Mouse (Mus musculus): Measurements from ENCODE around the gene Adcy2. TPM values are rescaled to one million over a fixed set of nuclear protein-coding genes. Genes with fewer than 3 reads are reported as not detected.

Gene Adcy2
- total RNA-seq, 2 experiments from 2014 or later = not detected

DNA sequence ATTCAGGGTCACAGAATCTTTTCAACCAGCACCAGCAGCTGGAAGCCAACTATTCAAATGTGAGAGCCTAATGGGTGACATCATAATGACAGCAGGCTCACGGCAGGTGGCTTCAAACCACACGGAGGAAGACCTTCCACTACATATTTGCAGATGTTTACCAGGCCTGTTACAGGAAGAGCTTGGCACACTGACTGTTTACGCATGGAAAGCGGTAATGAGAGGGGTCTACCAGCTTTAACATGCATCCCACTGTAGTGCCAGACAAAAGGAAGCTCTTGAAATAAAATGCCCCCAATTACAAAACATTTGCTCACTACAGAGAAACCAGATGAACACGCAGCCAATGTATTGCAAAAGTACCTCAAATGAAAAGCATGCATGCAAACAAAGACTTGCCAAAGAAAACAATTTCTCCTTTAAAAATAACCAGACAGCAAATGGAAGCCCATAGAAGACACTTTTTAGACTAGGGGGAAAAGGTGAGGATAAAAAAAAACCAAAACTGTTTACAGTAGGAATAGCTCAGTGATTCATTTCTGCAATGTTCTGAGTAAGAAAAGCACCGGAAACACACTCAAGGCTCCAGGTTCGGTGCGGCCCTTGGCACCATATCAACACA lies 163.8 kb downstream of the Adcy2 start:
- no peak for ATAC-seq (replicated peaks; ENCODE audit: low FRiP score, low TSS enrichment, poor library complexity, severe bottlenecking)

GRCm38 (mm10) chr13:68832141-68832540 lies 167.2 kb downstream of the Adcy2 start:
- no peak for ATAC-seq (replicated peaks; ENCODE audit: low FRiP score, low TSS enrichment, poor library complexity, severe bottlenecking)

DNA sequence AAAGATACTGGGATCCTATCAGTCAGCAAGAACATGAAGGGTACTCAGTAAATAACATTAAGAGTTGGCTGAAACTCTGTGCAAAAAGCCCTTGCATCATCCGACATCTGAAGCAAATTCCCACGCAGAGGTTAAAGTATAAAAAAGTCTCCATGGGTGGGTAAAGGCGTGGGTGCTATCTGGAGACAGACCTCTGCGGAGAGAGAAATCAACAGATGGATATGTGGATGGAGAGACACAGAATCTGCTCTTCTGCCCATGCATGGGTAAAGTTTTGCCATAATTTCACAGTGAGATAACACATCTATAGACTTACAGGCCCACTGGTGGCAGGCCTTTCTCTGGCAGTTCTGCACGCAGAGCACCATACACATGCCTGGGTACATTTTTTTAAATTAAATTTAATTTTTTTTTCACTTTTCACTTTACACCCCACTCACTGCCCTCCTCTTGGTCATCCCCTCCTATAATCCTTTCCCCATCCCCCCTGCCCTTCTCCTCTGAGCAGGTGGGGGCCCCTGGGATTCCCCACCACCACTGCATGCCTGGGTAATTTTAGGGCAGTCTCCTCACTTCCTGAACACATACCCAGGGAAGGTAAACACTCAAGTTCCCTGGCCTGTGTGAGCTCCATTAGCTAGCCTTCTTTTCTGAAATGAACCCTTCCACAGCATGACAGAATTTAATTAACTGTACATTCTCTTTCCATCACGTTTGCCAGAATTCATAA lies 169.1 kb downstream of the Adcy2 start:
- no peak for ATAC-seq (replicated peaks; ENCODE audit: low FRiP score, low TSS enrichment, poor library complexity, severe bottlenecking)

- ATAC-seq (replicated peaks; ENCODE audit: low FRiP score, low TSS enrichment, poor library complexity, severe bottlenecking) = no peak
These were observed 170.9 kb downstream of the Adcy2 start for GRCm38 (mm10) chr13:68828441-68828840.

DNA sequence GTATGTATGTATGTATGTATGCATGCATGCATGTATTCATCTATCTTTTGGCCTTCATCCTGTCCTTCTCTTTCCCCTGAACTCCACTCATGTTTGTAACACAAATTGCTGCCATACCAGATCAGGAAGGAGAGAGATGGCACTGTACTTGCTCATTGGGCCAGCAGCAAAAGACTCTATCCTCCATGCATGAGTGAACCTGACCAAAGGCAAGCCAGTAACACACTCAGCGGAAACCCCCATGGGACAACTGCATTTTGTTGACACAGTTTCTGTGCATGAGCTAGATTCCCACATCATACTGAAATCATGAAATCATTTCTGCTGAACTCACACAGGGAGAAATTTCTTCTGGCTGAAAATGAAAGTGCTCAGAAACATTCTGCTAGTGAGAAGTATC lies 172.9 kb downstream of the Adcy2 start:
- ATAC-seq (replicated peaks; ENCODE audit: low FRiP score, low TSS enrichment, poor library complexity, severe bottlenecking) = no peak

DNA sequence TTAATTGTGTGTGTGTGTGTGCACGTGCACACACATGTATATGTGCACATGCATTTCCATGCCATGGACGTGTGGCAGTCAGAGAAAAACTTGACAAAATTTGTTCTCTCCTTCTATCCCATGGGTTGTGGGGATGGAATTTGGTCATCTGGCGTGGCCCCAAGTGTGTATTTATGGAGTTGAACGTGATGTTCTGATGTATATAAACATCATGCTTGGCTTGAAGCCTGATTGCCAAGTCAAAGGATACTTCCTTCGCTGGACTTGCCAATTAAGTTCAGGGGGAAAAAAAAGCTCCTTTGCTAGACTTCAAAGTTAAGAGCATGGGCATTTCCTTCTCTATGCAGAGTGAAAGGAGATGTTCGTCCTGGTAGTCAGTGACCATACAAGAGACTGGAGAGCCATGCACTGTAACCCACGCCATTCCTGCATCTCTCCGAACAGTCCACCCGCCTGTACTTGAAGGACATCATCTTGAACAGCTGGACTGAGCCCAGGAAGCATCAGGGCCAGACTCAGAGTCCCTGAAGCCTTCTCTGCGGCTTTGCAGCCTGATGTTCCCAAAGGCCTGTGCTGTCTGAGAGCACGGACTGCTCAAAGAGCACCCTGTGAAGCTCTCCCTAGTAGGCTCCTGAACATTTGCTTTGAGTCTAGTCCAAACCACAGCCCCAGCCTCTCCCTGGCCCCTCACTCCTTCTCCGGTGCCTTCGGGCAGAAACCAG lies 178.3 kb downstream of the Adcy2 start:
- ATAC-seq (replicated peaks; ENCODE audit: low FRiP score, low TSS enrichment, poor library complexity, severe bottlenecking) = no peak

GRCm38 (mm10) chr13:68815704-68816477 lies 183.4 kb downstream of the Adcy2 start:
- no peak for ATAC-seq (replicated peaks; ENCODE audit: low FRiP score, low TSS enrichment, poor library complexity, severe bottlenecking)

DNA sequence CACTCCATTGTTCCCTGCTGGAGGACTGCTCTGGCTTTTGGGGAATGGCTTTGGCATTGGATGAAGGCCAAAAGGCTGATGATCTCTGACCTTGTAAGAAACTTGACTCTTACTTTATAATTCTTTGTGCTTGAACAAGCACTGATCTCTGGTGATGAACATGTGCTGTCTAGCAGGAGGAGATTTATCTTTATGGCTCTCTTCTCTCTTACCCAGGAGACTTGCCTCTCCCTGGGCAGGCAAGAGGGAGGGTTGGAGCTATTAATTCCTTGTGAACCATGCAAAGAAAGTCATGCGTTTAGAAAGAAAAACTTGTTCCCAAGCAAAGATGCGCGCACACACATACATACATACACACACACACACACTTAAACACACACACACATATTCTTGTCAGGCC lies 188.2 kb downstream of the Adcy2 start:
- ATAC-seq (replicated peaks; ENCODE audit: low FRiP score, low TSS enrichment, poor library complexity, severe bottlenecking) = no peak

- ATAC-seq (replicated peaks; ENCODE audit: low FRiP score, low TSS enrichment, poor library complexity, severe bottlenecking) = no peak
These were observed 199.6 kb downstream of the Adcy2 start for GRCm38 (mm10) chr13:68799777-68800176.

DNA sequence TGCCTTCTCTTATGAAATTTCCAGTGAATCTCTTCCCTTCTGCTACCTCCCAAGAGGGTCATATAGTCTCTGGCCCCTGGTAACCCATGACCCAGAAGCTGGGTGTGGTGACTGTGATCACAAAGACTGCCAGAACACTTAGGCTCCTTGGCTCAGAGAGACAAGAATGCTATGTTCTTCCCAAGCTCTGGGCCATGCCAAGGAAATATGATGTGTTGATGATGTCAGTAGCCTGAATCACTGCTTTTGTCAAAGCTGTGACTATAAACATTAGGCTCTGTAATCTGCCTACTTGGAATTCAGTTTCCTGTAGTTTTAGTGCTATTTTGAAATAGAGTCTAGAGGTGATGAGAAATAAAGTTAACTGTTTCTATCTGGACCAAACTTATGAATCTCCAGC lies 206.1 kb downstream of the Adcy2 start:
- no peak for ATAC-seq (replicated peaks; ENCODE audit: low FRiP score, low TSS enrichment, poor library complexity, severe bottlenecking)

DNA sequence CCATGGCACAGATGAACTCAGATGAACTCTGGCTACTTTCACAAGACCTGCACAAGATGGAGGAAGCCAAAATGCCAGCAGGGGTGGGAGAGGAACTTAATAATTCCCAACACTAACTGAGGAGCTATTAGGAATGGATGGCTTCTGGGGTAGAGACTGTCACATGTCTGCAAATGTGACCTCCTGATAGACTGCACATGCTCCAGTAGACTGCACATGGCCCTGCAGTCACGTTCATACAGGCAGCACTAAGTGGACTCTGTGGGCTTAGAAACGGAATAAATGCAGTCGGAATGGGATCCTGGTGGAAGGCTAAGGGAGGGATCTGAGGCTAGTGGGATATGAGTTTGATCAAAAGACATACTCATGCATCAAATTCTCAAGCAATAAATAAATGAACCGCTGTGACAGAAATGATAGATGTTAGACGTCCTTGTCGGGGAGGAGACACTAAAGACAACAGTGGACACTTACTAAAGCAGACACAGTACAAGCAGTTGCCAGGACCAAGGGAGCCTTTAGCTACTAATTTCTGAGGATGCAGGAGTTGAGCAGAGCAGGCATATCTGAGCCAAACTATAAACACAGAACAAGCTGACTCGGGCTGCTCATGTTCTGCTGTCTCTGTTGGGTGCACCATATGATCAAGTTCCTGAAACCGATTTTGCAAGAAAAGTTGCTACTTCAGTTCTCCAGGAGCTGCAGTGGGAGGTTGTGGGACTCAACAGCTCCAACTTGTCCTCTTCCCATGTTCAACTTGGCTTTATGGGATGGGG lies 211.9 kb downstream of the Adcy2 start:
- ATAC-seq (replicated peaks; ENCODE audit: low FRiP score, low TSS enrichment, poor library complexity, severe bottlenecking) = no peak

GRCm38 (mm10) chr13:68783096-68783495 lies 216.2 kb downstream of the Adcy2 start:
- ATAC-seq (replicated peaks; ENCODE audit: low FRiP score, low TSS enrichment, poor library complexity, severe bottlenecking) = no peak

DNA sequence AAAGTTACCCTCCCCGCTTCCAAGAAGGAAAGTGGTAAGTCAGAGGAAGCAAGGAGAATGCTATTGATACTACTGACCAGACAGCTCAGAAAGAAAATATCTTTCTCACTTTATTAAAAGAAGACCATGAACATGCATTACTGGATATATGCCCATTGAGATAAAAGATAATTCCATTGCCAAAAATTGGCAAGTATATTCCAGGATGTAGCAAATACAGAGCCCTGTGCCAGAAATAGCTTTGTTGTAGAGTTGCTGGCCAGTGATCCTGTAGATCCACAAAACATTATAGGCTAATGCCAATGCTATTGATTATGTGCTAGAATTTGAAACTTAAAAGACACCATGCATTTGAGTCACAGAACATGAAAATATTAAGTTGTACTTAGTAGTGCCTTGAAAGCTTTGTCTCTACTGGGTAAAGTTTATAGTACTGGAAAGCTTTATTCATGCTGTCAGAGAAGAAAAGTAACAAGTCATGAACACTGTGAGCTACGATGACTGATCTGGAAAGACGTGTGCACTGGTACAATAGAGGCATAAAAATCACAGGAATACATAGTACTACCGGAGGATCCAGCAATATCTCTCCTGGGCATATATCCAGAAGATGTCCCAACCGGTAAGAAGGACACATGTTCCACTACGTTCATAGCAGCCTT lies 221.2 kb downstream of the Adcy2 start:
- no peak for ATAC-seq (replicated peaks; ENCODE audit: low FRiP score, low TSS enrichment, poor library complexity, severe bottlenecking)

DNA sequence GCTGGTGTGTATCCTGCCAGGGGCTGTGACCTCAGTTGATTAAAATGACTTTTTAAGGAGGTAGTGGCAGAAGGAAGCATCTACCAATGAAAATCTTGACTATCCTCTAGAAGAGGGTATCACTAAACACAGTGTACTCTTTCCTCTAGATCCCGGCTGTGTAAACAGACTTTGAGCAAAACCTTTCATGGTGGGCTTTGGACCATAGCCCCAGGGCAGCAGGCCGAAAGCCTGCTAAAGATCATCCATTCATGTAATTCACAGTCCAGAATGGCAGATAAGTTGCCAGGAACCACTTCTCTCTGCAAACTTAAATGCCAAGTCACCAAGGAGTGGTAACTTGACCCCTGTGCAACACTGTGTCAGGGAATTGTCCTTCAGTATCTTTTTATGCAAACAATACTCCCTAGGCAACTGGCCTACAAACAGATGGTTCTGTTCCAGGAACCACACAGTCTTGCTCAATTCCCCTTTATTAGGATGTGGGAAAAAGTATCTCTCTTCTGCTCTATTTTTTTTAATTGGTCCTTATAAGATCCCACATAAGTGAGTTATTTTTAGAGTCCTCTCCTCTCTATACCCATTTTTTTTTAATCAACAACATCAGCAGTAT lies 225.6 kb downstream of the Adcy2 start:
- no peak for ATAC-seq (replicated peaks; ENCODE audit: low FRiP score, low TSS enrichment, poor library complexity, severe bottlenecking)

DNA sequence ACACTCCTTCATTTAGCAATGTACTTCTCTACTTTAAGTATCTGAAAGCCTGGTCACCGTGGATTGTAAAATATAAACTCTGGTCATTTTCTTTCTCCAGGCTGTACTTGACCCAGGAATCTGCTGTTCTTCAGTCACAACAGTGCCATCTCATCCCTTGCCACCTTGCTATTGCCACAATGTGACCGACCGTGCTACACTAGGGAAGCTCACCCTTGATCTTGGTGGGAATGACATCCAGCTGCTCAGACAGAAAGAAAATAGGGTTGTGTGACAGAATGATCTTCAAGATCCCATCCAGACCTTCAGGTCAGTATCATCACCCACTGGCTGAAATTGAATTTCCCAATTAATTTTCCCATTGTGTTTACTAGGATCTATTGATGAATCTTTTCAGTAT lies 230.8 kb downstream of the Adcy2 start:
- no peak for ATAC-seq (replicated peaks; ENCODE audit: low FRiP score, low TSS enrichment, poor library complexity, severe bottlenecking)

- no peak for ATAC-seq (replicated peaks; ENCODE audit: low FRiP score, low TSS enrichment, poor library complexity, severe bottlenecking)
These were observed 233.3 kb downstream of the Adcy2 start for GRCm38 (mm10) chr13:68765896-68766578.

- ATAC-seq (replicated peaks; ENCODE audit: low FRiP score, low TSS enrichment, poor library complexity, severe bottlenecking) = no peak
These were observed 234.7 kb downstream of the Adcy2 start for GRCm38 (mm10) chr13:68764614-68765013.

- ATAC-seq (replicated peaks; ENCODE audit: low FRiP score, low TSS enrichment, poor library complexity, severe bottlenecking) = no peak
These were observed 249.5 kb downstream of the Adcy2 start for GRCm38 (mm10) chr13:68749801-68750200.
